Mouse (Mus musculus) lung, adult 2 months (tissue): ENCODE data around the gene D5Ertd579e. TPM values are rescaled to one million over a fixed set of nuclear protein-coding genes. Genes with fewer than 3 reads are reported as not detected.
A peak's percentile ranks its signal among the peaks of the same experiment; 100 is the strongest.

Experiments used
- DNase-seq: peaks from one replicate; pipeline ENCODE4 v3.0.0; 2022
- H3K4me1 ChIP-seq: fragments of 200-500 bp; 2 replicates; pipeline ENCODE4 v1.6.1; 2011; ENCODE audit warnings: low read length; ENCODE audit not compliant: control insufficient read depth, insufficient read depth
- H3K4me3 ChIP-seq: fragments of 200-500 bp; replicated peaks from 2 replicates; pipeline ENCODE3; 2011; ENCODE audit warnings: low read depth, mild to moderate bottlenecking, control low read depth, low read length; ENCODE audit errors: extremely low read depth
- CTCF ChIP-seq: fragments of 200-500 bp; IDR thresholded peaks from 2 replicates; pipeline ENCODE4 v1.5.1; 2011; ENCODE audit warnings: mild to moderate bottlenecking, low read length, control low read depth; ENCODE audit not compliant: insufficient read depth
- POLR2A ChIP-seq: fragments of 200-500 bp; IDR thresholded peaks from 2 replicates; pipeline ENCODE4 v1.6.1; 2011; ENCODE audit warnings: low read depth, mild to moderate bottlenecking, control low read depth, low read length, borderline replicate concordance; ENCODE audit errors: extremely low read depth
- WGBS: fragments of 180-500 bp; shearing (Covaris S2); methylation state at CpG from one replicate; pipeline ENCODE4 v1.1.7; 2018; 5-methylcytosine and 5-hydroxymethylcytosine counted together
- polyA plus RNA-seq: library from polyadenylated mRNA; depleted of rRNA; stranded (reverse); fragments of >200 nt; gene quantifications from 2 replicates; pipeline ENCODE4 v1.2.3, GENCODE M21; 2012

D5Ertd579e gene
- polyA plus RNA-seq, 1 experiment: 23.3 TPM

GRCm38 (mm10) chr5:36581259-36581923 is 114.4 kb downstream of the D5Ertd579e start:
- Histone ChIP-seq H3K4me3 (peak overlapping the region; percentile 99), H3K4me1 (peaks cover 3% of the 10 kb centered on the region; the same call in 1 of the 2 replicates)
- WGBS: 3% methylated on average over 40 of the region's 40 CpGs
- no peak for DNase-seq
- TF ChIP-seq POLR2A: no peak
- TF ChIP-seq CTCF: no peak

GRCm38 (mm10) chr5:36579967-36580366 is 115.9 kb downstream of the D5Ertd579e start:
- Histone ChIP-seq H3K4me3 (no peak overlapping the region), H3K4me1 (peaks cover 7% of the 10 kb centered on the region; the same call in 1 of the 2 replicates)
- no peak for DNase-seq
- 78% methylated on average over 7 of the region's 7 CpGs for WGBS
- no peak for TF ChIP-seq CTCF
- TF ChIP-seq POLR2A: no peak

- WGBS: 62% methylated on average over 2 of the region's 2 CpGs
- no peak for TF ChIP-seq POLR2A
- no peak for TF ChIP-seq CTCF
- Histone ChIP-seq H3K4me3 (no peak overlapping the region), H3K4me1 (peaks cover 10% of the 10 kb centered on the region; the same call in 1 of the 2 replicates)
- DNase-seq: no peak
These were observed 116.8 kb downstream of the D5Ertd579e start for GRCm38 (mm10) chr5:36578982-36579381.

- no peak overlapping the region for H3K4me3 ChIP-seq
- no peak for TF ChIP-seq CTCF
- TF ChIP-seq POLR2A: no peak
These were observed 119.4 kb downstream of the D5Ertd579e start for GRCm38 (mm10) chr5:36576457-36576856.

GRCm38 (mm10) chr5:36575745-36576144 is 120.1 kb downstream of the D5Ertd579e start:
- WGBS: 64% methylated on average over 1 of the region's 1 CpGs
- Histone ChIP-seq H3K4me3 (no peak overlapping the region), H3K4me1 (peaks cover 7% of the 10 kb centered on the region; the same call in 1 of the 2 replicates)
- DNase-seq: no peak
- TF ChIP-seq POLR2A (no peak), CTCF (no peak)

More at GRCm38 (mm10) chr5:36576457-36576856, 119.4 kb downstream of the D5Ertd579e start:
- 92% methylated on average over 3 of the region's 3 CpGs for WGBS
- DNase-seq: no peak
- peaks cover 7% of the 10 kb centered on the region; the same call in 1 of the 2 replicates for H3K4me1 ChIP-seq

- no peak for TF ChIP-seq POLR2A
- no peak for TF ChIP-seq CTCF
- Histone ChIP-seq H3K4me3 (no peak overlapping the region), H3K4me1 (peaks cover 9% of the 10 kb centered on the region; the same call in 1 of the 2 replicates)
- DNase-seq: no peak
- 56% methylated on average over 3 of the region's 3 CpGs for WGBS
These were observed 120.6 kb downstream of the D5Ertd579e start for GRCm38 (mm10) chr5:36575227-36575626.

GRCm38 (mm10) chr5:36574147-36574870 is 121.5 kb downstream of the D5Ertd579e start:
- DNase-seq: peak; percentile 46
- Histone ChIP-seq H3K4me1 (peaks cover 9% of the 10 kb centered on the region; the same call in 1 of the 2 replicates), H3K4me3 (no peak overlapping the region)
- WGBS: 24% methylated on average over 8 of the region's 8 CpGs
- no peak for TF ChIP-seq POLR2A
- TF ChIP-seq CTCF: no peak

GRCm38 (mm10) chr5:36573354-36573753 is 122.5 kb downstream of the D5Ertd579e start:
- WGBS: 47% methylated on average over 3 of the region's 3 CpGs
- peaks cover 13% of the 10 kb centered on the region for H3K4me1 ChIP-seq
- no peak for TF ChIP-seq POLR2A
- TF ChIP-seq CTCF: no peak
- no peak overlapping the region for H3K4me3 ChIP-seq
- no peak for DNase-seq

GRCm38 (mm10) chr5:36571371-36571770 is 124.5 kb downstream of the D5Ertd579e start:
- DNase-seq: no peak
- Histone ChIP-seq H3K4me1 (peaks cover 13% of the 10 kb centered on the region), H3K4me3 (no peak overlapping the region)
- no peak for TF ChIP-seq POLR2A
- no peak for TF ChIP-seq CTCF
- 90% methylated on average over 16 of the region's 16 CpGs for WGBS
